Mouse (Mus musculus) intestine, embryonic 14.5 days (tissue): ENCODE results near the gene Tifa. TPM values are rescaled to one million over a fixed set of nuclear protein-coding genes. Genes with fewer than 3 reads are reported as not detected.
"Not testable (repeated sequence)": the region's sequence is repeated elsewhere in the genome, so short reads cannot be mapped to it uniquely, and the experiment has no call there.

Experiments
- ATAC-seq: fragments of 200-750 bp; cut with Nextera tagmentation; replicated peaks from 2 replicates; pipeline ENCODE4 v1.8.0; 2017; ENCODE audit warnings: low read depth, moderate number of reproducible peaks, moderate TSS enrichment, moderate library complexity; ENCODE audit not compliant: low FRiP score, low TSS enrichment
- DNase-seq: peaks from one replicate; pipeline ENCODE4 v3.0.0-alpha.2; 2018; ENCODE audit warnings: low spot score
- H3K27ac ChIP-seq: fragments of 300-500 bp; sonication (generic); 2 replicates; pipeline ENCODE4 v1.5.1; 2014; ENCODE audit warnings: low read depth, mild to moderate bottlenecking, control low read depth
- H3K27me3 ChIP-seq: fragments of 300-500 bp; sonication (generic); replicated peaks from 2 replicates; pipeline ENCODE4 v1.6.1; 2014; ENCODE audit warnings: low read length, control low read depth; ENCODE audit not compliant: control insufficient read depth, insufficient read depth
- H3K36me3 ChIP-seq: fragments of 300-500 bp; sonication (generic); 2 replicates; pipeline ENCODE4 v1.6.1; 2014; ENCODE audit warnings: low read length, control low read depth; ENCODE audit not compliant: control insufficient read depth, insufficient read depth
- H3K4me1 ChIP-seq: fragments of 300-500 bp; sonication (generic); replicated peaks from 2 replicates; pipeline ENCODE4 v1.6.1; 2014; ENCODE audit warnings: low read length, control low read depth, mixed read lengths; ENCODE audit not compliant: control insufficient read depth, insufficient read depth
- H3K4me2 ChIP-seq: fragments of 300-500 bp; sonication (generic); 2 replicates; pipeline ENCODE4 v1.6.1; 2014; ENCODE audit warnings: low read length
- H3K4me3 ChIP-seq: fragments of 300-500 bp; sonication (generic); 2 replicates; pipeline ENCODE4 v1.5.1; 2014; ENCODE audit warnings: low read depth, low read length, control low read depth, mixed read lengths
- H3K9ac ChIP-seq: fragments of 300-500 bp; sonication (generic); 2 replicates; pipeline ENCODE4 v1.6.1; 2014; ENCODE audit warnings: mild to moderate bottlenecking, low read length
- H3K9me3 ChIP-seq: fragments of 300-500 bp; sonication (generic); 2 replicates; pipeline ENCODE4 v1.6.1; 2016; ENCODE audit warnings: low read length, control low read depth; ENCODE audit not compliant: control insufficient read depth
- WGBS: fragments of 180-500 bp; shearing (Covaris S2); extraction: QIAGEN DNeasy Blood & Tissue Kit; methylation state at CpG from one replicate; pipeline ENCODE4 v1.1.7; 2014; 5-methylcytosine and 5-hydroxymethylcytosine counted together
- polyA plus RNA-seq: library from polyadenylated mRNA; unstranded; fragments of >200 nt; fragmentation: Nextera tagmentation; extraction: Ambion mirVana; gene quantifications from 2 replicates; pipeline ENCODE4 v1.2.1, GENCODE M21; 2014

Tifa gene
- polyA plus RNA-seq, 1 experiment from 2014 or later: 14.0 TPM

GRCm38 (mm10) chr3:127780021-127780644, 9.5 kb upstream of the Tifa start, which contains the start of gene Alpk1:
Gene Alpk1, minus strand, starts transcription at chr3:127780527.
- H3K4me2 ChIP-seq: peak within 1 kb of the TSS; percentile 61
- H3K27me3 ChIP-seq: no peaks in the 10 kb centered on the region
- no peaks in the 10 kb centered on the region for H3K4me1 ChIP-seq
- peak; percentile 83 for DNase-seq
- H3K27ac ChIP-seq: peak within 1 kb of the TSS; percentile 4; the same call in 1 of the 2 replicates
- H3K9me3 ChIP-seq: no peaks in the 10 kb centered on the region
- no peaks in the 10 kb centered on the region for H3K36me3 ChIP-seq
- H3K9ac ChIP-seq: peak within 1 kb of the TSS; percentile 20; the same call in 1 of the 2 replicates
- ATAC-seq: peak; percentile 91
- 1% methylated on average over 24 of the region's 24 CpGs for WGBS
- H3K4me3 ChIP-seq: peak within 1 kb of the TSS; percentile 43

GRCm38 (mm10) chr3:127780921-127781320, 8.7 kb upstream of the Tifa start:
- 89% methylated on average over 9 of the region's 9 CpGs for WGBS

GRCm38 (mm10) chr3:127782921-127783320, 6.7 kb upstream of the Tifa start:
- Histone ChIP-seq H3K27me3 (peaks cover 2% of the 10 kb centered on the region; the same call in 1 of the 2 replicates), H3K9ac (no peak overlapping the region), H3K36me3 (no peaks in the 10 kb centered on the region), H3K27ac (no peak overlapping the region), H3K9me3 (no peaks in the 10 kb centered on the region), H3K4me2 (no peak overlapping the region), H3K4me3 (no peak overlapping the region), H3K4me1 (no peaks in the 10 kb centered on the region)
- 66% methylated on average over 6 of the region's 6 CpGs for WGBS
- DNase-seq: no peak
- no peak for ATAC-seq

More at GRCm38 (mm10) chr3:127780921-127781320, 8.7 kb upstream of the Tifa start:
- no peak for ATAC-seq
- H3K9ac ChIP-seq: no peak overlapping the region
- no peaks in the 10 kb centered on the region for H3K4me1 ChIP-seq
- H3K4me3 ChIP-seq: no peak overlapping the region
- no peak for DNase-seq
- no peak overlapping the region for H3K4me2 ChIP-seq
- no peaks in the 10 kb centered on the region for H3K9me3 ChIP-seq
- no peaks in the 10 kb centered on the region for H3K36me3 ChIP-seq
- H3K27me3 ChIP-seq: no peaks in the 10 kb centered on the region
- no peak overlapping the region for H3K27ac ChIP-seq

GRCm38 (mm10) chr3:127783680-127784079, 5.9 kb upstream of the Tifa start:
- WGBS: 91% methylated on average over 8 of the region's 8 CpGs

GRCm38 (mm10) chr3:127787032-127787431, 2.6 kb upstream of the Tifa start:
- no peak overlapping the region for H3K4me3 ChIP-seq
- H3K27ac ChIP-seq: no peak overlapping the region
- no peaks in the 10 kb centered on the region for H3K36me3 ChIP-seq
- DNase-seq (no peak), ATAC-seq (no peak)
- no peak overlapping the region for H3K4me2 ChIP-seq
- H3K4me1 ChIP-seq: peaks cover 10% of the 10 kb centered on the region
- H3K27me3 ChIP-seq: peaks cover 18% of the 10 kb centered on the region; the same call in 1 of the 2 replicates
- H3K9me3 ChIP-seq: no peaks in the 10 kb centered on the region
- no peak overlapping the region for H3K9ac ChIP-seq

More at GRCm38 (mm10) chr3:127783680-127784079, 5.9 kb upstream of the Tifa start:
- H3K27me3 ChIP-seq, H3K4me3 ChIP-seq, ATAC-seq, H3K9ac ChIP-seq, H3K4me1 ChIP-seq, H3K9me3 ChIP-seq, DNase-seq, H3K4me2 ChIP-seq, H3K36me3 ChIP-seq, H3K27ac ChIP-seq: not testable (repeated sequence)

GRCm38 (mm10) chr3:127788038-127788437, 1.6 kb upstream of the Tifa start:
- H3K4me2 ChIP-seq: peak overlapping the region; percentile 8; the same call in 1 of the 2 replicates
- ATAC-seq: no peak
- H3K9me3 ChIP-seq: no peaks in the 10 kb centered on the region
- no peak overlapping the region for H3K9ac ChIP-seq
- H3K36me3 ChIP-seq: no peaks in the 10 kb centered on the region
- peaks cover 10% of the 10 kb centered on the region for H3K4me1 ChIP-seq
- 53% methylated on average over 7 of the region's 7 CpGs for WGBS
- DNase-seq: no peak
- peaks cover 18% of the 10 kb centered on the region; the same call in 1 of the 2 replicates for H3K27me3 ChIP-seq
- H3K27ac ChIP-seq: no peak overlapping the region
- no peak overlapping the region for H3K4me3 ChIP-seq

GRCm38 (mm10) chr3:127788919-127789318, 686 bp upstream of the Tifa start:
- H3K9me3 ChIP-seq: no peaks in the 10 kb centered on the region
- H3K4me2 ChIP-seq: peak overlapping the region; percentile 96
- H3K4me3 ChIP-seq: peak overlapping the region; percentile 56
- WGBS: 15% methylated on average over 8 of the region's 8 CpGs
- peaks cover 18% of the 10 kb centered on the region; the same call in 1 of the 2 replicates for H3K27me3 ChIP-seq
- ATAC-seq: 0 out of 2 replicates have a peak, but pooled peaks have one; percentile 50
- H3K27ac ChIP-seq: 0 out of 2 replicates have a peak overlapping the region, but pooled peaks have one; percentile 2
- H3K4me1 ChIP-seq: peaks cover 10% of the 10 kb centered on the region
- no peaks in the 10 kb centered on the region for H3K36me3 ChIP-seq
- no peak overlapping the region for H3K9ac ChIP-seq
- DNase-seq: peak; percentile 61

GRCm38 (mm10) chr3:127790234-127791055, 840 bp downstream of the Tifa start:
- H3K9ac ChIP-seq: peak overlapping the region; percentile 54
- H3K4me3 ChIP-seq: peak overlapping the region; percentile 56
- peaks cover 18% of the 10 kb centered on the region; the same call in 1 of the 2 replicates for H3K27me3 ChIP-seq
- H3K27ac ChIP-seq: 0 out of 2 replicates have a peak overlapping the region, but pooled peaks have one; percentile 8
- no peaks in the 10 kb centered on the region for H3K36me3 ChIP-seq
- H3K4me1 ChIP-seq: peaks cover 10% of the 10 kb centered on the region
- WGBS: under 1% methylated on average over 36 of the region's 36 CpGs
- peak overlapping the region; percentile 96 for H3K4me2 ChIP-seq
- ATAC-seq (peak; percentile 24; the same call in 1 of the 2 replicates), DNase-seq (peak; percentile 72)
- no peaks in the 10 kb centered on the region for H3K9me3 ChIP-seq
